Mouse (Mus musculus) CD4-positive, CD25-positive, alpha-beta regulatory T cell, adult 4 months (primary cell): Measurements from ENCODE around the gene Rbm14. TPM values are rescaled to one million over a fixed set of nuclear protein-coding genes. Genes with fewer than 3 reads are reported as not detected.

Experiments used
- ATAC-seq: one replicate; pipeline ENCODE4 v1.8.0; 2017
- polyA plus RNA-seq, 2 experiments: library from polyadenylated mRNA; unstranded; fragments of 100-300 nt; shearing (Covaris generic); gene quantifications; one replicate each; pipeline ENCODE4 v1.2.1; 2017

Rbm14 gene
- polyA plus RNA-seq = 10 to 100 TPM; 22.1 to 53.5 TPM

- ATAC-seq = peak; percentile 94
Measured at GRCm38 (mm10) chr19:4811063-4811908, at the start of gene Rbm14, which contains the start of gene Gm21992. Gene Rbm14 (minus strand): TSS chr19:4811634. Gene Gm21992 (minus strand): TSS chr19:4811612.

- ATAC-seq = no peak
Measured at GRCm38 (mm10) chr19:4859081-4859480, 47.6 kb upstream of the Rbm14 start.

- ATAC-seq = no peak
Measured at GRCm38 (mm10) chr19:4855951-4856350, 44.5 kb upstream of the Rbm14 start.

GRCm38 (mm10) chr19:4855470-4855820 lies 44.0 kb upstream of the Rbm14 start:
- ATAC-seq = no peak

GRCm38 (mm10) chr19:4854552-4855469 lies 43.4 kb upstream of the Rbm14 start, which contains the start of gene Ctsf:
Gene Ctsf (plus strand): TSS chr19:4855130.
- ATAC-seq = no peak

GRCm38 (mm10) chr19:4850281-4850680 lies 38.8 kb upstream of the Rbm14 start:
- no peak for ATAC-seq

GRCm38 (mm10) chr19:4849800-4850199 lies 38.4 kb upstream of the Rbm14 start:
- ATAC-seq = no peak

GRCm38 (mm10) chr19:4847490-4847889 lies 36.1 kb upstream of the Rbm14 start:
- ATAC-seq = peak; percentile 79

- no peak for ATAC-seq
Measured at GRCm38 (mm10) chr19:4845846-4846245, 34.4 kb upstream of the Rbm14 start.

- ATAC-seq = peak; percentile 31
Measured at GRCm38 (mm10) chr19:4842611-4843010, 31.2 kb upstream of the Rbm14 start.

GRCm38 (mm10) chr19:4840848-4841247 lies 29.4 kb upstream of the Rbm14 start:
- no peak for ATAC-seq

- peak; percentile 97 for ATAC-seq
Measured at GRCm38 (mm10) chr19:4839149-4839548, 27.7 kb upstream of the Rbm14 start, which contains the start of the genes Ccs and Ccdc87. Gene Ccs (minus strand): TSS chr19:4839332. Gene Ccdc87 (plus strand): TSS chr19:4839366.

GRCm38 (mm10) chr19:4838526-4839140 lies 27.2 kb upstream of the Rbm14 start:
- ATAC-seq = no peak

GRCm38 (mm10) chr19:4837049-4837448 lies 25.6 kb upstream of the Rbm14 start:
- ATAC-seq = no peak

GRCm38 (mm10) chr19:4836096-4836495 lies 24.7 kb upstream of the Rbm14 start:
- ATAC-seq = no peak

GRCm38 (mm10) chr19:4833977-4834376 lies 22.5 kb upstream of the Rbm14 start:
- no peak for ATAC-seq

GRCm38 (mm10) chr19:4829156-4829555 lies 17.7 kb upstream of the Rbm14 start:
- ATAC-seq = no peak

- ATAC-seq = no peak
Measured at GRCm38 (mm10) chr19:4828444-4829114, 17.1 kb upstream of the Rbm14 start.

- ATAC-seq = no peak
Measured at GRCm38 (mm10) chr19:4820678-4821303, 9.4 kb upstream of the Rbm14 start.

- ATAC-seq = no peak
Measured at GRCm38 (mm10) chr19:4817182-4817835, 5.9 kb upstream of the Rbm14 start.

GRCm38 (mm10) chr19:4813015-4813414 lies 1.6 kb upstream of the Rbm14 start:
- ATAC-seq = no peak
